Mouse (Mus musculus): Measurements from ENCODE around the gene Taok3. TPM values are rescaled to one million over a fixed set of nuclear protein-coding genes. Genes with fewer than 3 reads are reported as not detected.
"Not testable (repeated sequence)": the region's sequence is repeated elsewhere in the genome, so short reads cannot be mapped to it uniquely, and the experiment has no call there.

Gene Taok3
- polyA plus RNA-seq, 1 experiment from 2014 or later: 22.0 TPM

GRCm38 (mm10) chr5:117293776-117294175, 173.8 kb downstream of the Taok3 start:
- not testable (repeated sequence) for H3K9ac ChIP-seq (replicated peaks; ENCODE audit: low read depth, low read length); H3K4me3 ChIP-seq (ENCODE audit: low read depth, low read length); H3K27ac ChIP-seq (ENCODE audit: low read length); H3K4me2 ChIP-seq (replicated peaks; ENCODE audit: low read depth, low read length); H3K4me1 ChIP-seq (ENCODE audit: control insufficient read depth, insufficient read depth, low read length); H3K9me3 ChIP-seq (ENCODE audit: control insufficient read depth, low read depth, low read length); H3K27me3 ChIP-seq (ENCODE audit: control insufficient read depth, insufficient read depth, low read length); ATAC-seq (ENCODE audit: insufficient number of reproducible peaks, insufficient read depth, low FRiP score, low read depth); H3K36me3 ChIP-seq (ENCODE audit: control insufficient read depth, insufficient read depth, low read length)
- 82% methylated on average over 3 of the region's 3 CpGs for WGBS

GRCm38 (mm10) chr5:117295011-117295410, 175.1 kb downstream of the Taok3 start:
- H3K4me3 ChIP-seq (ENCODE audit: low read depth, low read length): no peak overlapping the region
- no peak overlapping the region for H3K27ac ChIP-seq (ENCODE audit: low read length)
- no peaks in the 10 kb centered on the region for H3K4me1 ChIP-seq (ENCODE audit: control insufficient read depth, insufficient read depth, low read length)
- no peaks in the 10 kb centered on the region for H3K27me3 ChIP-seq (ENCODE audit: control insufficient read depth, insufficient read depth, low read length)
- no peak for ATAC-seq (ENCODE audit: insufficient number of reproducible peaks, insufficient read depth, low FRiP score, low read depth)
- WGBS: 87% methylated on average over 8 of the region's 8 CpGs
- H3K4me2 ChIP-seq (replicated peaks; ENCODE audit: low read depth, low read length): no peak overlapping the region
- H3K9ac ChIP-seq (replicated peaks; ENCODE audit: low read depth, low read length): no peak overlapping the region
- H3K9me3 ChIP-seq (ENCODE audit: control insufficient read depth, low read depth, low read length): no peaks in the 10 kb centered on the region
- H3K36me3 ChIP-seq (ENCODE audit: control insufficient read depth, insufficient read depth, low read length): no peaks in the 10 kb centered on the region

DNA sequence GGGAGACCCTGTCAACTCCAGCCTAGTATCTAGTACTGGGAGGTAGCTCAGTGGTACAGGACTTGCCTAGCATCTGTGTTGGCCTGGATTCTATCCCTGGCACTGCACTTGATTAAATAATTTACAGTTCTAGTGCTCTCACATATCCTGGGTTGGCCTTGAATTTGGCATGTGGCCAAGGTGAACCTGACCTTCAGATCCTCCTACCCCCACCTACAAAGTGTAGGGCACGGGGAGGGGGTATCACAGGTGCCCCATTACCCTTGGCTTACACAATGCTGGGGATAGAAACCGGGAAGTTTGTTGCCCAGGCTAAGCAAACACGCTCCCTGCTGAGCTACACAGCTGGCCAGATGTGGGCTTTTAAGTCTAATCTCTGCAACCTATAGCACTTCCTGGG, 183.0 kb downstream of the Taok3 start:
- H3K4me1 ChIP-seq (ENCODE audit: control insufficient read depth, insufficient read depth, low read length): no peaks in the 10 kb centered on the region
- WGBS: 44% methylated on average over 3 of the region's 3 CpGs
- peak; percentile 61; the same call in 1 of the 2 replicates for ATAC-seq (ENCODE audit: insufficient number of reproducible peaks, insufficient read depth, low FRiP score, low read depth)
- H3K9ac ChIP-seq (replicated peaks; ENCODE audit: low read depth, low read length): no peak overlapping the region
- H3K9me3 ChIP-seq (ENCODE audit: control insufficient read depth, low read depth, low read length): no peaks in the 10 kb centered on the region
- H3K27ac ChIP-seq (ENCODE audit: low read length): no peak overlapping the region
- no peaks in the 10 kb centered on the region for H3K27me3 ChIP-seq (ENCODE audit: control insufficient read depth, insufficient read depth, low read length)
- no peak overlapping the region for H3K4me2 ChIP-seq (replicated peaks; ENCODE audit: low read depth, low read length)
- no peak overlapping the region for H3K4me3 ChIP-seq (ENCODE audit: low read depth, low read length)
- H3K36me3 ChIP-seq (ENCODE audit: control insufficient read depth, insufficient read depth, low read length): no peaks in the 10 kb centered on the region

DNA sequence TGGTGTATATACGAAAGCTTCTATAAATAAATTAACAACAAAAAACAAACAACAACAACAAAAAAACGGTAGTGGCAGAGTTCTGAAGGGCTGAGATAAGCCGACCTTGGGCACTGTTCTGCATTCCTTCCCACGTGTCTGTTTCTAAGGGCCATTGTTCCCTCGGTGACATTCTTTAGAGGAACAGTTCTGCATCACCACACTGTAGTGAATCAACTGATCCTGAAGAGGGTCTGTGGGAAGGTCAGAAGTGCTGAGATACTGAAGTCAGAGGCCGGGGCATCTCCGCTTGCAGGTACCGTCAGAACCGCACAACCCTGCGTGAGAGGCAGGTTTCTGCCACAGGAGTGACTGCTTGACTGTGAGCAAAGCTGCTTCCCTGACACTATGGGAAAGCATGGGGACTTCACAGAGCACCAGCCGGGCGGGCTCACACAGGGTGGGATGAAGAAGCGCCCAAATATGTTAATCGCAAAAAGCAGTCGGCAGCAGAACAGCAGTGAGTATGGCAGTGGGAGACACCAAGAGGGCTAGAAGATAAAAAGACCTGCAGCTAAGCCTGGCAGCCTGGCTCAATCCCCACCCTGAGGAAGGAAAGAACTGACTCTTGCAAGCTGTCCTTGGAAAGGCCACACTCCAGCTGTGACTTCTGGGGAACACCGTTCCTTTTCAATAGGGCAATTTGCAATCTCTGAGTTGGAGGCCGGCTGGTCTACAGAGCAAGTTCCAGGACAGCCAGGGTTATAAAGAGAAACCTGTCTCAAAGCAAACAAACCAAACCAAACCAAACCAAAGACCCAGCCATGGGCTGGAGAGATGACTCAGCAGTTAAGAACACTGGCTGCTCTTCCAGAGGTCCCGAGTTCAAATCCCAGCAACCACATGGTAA, 184.0 kb downstream of the Taok3 start:
- 55% methylated on average over 18 of the region's 18 CpGs for WGBS
- H3K4me2 ChIP-seq (replicated peaks; ENCODE audit: low read depth, low read length): no peak overlapping the region
- H3K9ac ChIP-seq (replicated peaks; ENCODE audit: low read depth, low read length): no peak overlapping the region
- H3K4me3 ChIP-seq (ENCODE audit: low read depth, low read length): no peak overlapping the region
- H3K27me3 ChIP-seq (ENCODE audit: control insufficient read depth, insufficient read depth, low read length): no peaks in the 10 kb centered on the region
- no peaks in the 10 kb centered on the region for H3K36me3 ChIP-seq (ENCODE audit: control insufficient read depth, insufficient read depth, low read length)
- no peaks in the 10 kb centered on the region for H3K9me3 ChIP-seq (ENCODE audit: control insufficient read depth, low read depth, low read length)
- H3K27ac ChIP-seq (ENCODE audit: low read length): no peak overlapping the region
- ATAC-seq (ENCODE audit: insufficient number of reproducible peaks, insufficient read depth, low FRiP score, low read depth): no peak
- H3K4me1 ChIP-seq (ENCODE audit: control insufficient read depth, insufficient read depth, low read length): no peaks in the 10 kb centered on the region

- WGBS: 69% methylated on average over 7 of the region's 7 CpGs
- no peaks in the 10 kb centered on the region for H3K27me3 ChIP-seq (ENCODE audit: control insufficient read depth, insufficient read depth, low read length)
- H3K4me1 ChIP-seq (ENCODE audit: control insufficient read depth, insufficient read depth, low read length): no peaks in the 10 kb centered on the region
- no peak overlapping the region for H3K27ac ChIP-seq (ENCODE audit: low read length)
- no peaks in the 10 kb centered on the region for H3K9me3 ChIP-seq (ENCODE audit: control insufficient read depth, low read depth, low read length)
- H3K4me3 ChIP-seq (ENCODE audit: low read depth, low read length): no peak overlapping the region
- no peak overlapping the region for H3K9ac ChIP-seq (replicated peaks; ENCODE audit: low read depth, low read length)
- no peak for ATAC-seq (ENCODE audit: insufficient number of reproducible peaks, insufficient read depth, low FRiP score, low read depth)
- no peak overlapping the region for H3K4me2 ChIP-seq (replicated peaks; ENCODE audit: low read depth, low read length)
- no peaks in the 10 kb centered on the region for H3K36me3 ChIP-seq (ENCODE audit: control insufficient read depth, insufficient read depth, low read length)
These were observed 185.0 kb downstream of the Taok3 start for GRCm38 (mm10) chr5:117304947-117305346.

DNA sequence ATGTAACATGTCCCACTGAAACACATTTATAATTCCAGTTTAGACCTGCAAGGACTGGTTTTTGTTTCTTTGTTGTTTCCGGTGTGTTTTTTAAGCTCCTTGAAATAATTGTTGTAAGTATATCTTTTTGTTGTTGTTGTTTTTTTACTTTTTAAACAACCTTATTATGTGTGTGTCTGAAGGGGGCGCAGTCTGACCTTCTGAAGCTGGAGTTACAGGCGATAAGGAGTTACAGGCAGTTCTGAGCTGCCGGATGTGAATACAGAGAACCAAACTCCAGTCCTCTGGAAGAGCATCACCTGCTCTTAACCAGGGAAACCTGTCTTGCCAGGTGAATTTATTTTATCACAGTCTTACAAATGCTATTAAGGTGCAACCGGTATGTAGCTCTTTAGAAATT, 185.8 kb downstream of the Taok3 start:
- no peak overlapping the region for H3K4me2 ChIP-seq (replicated peaks; ENCODE audit: low read depth, low read length)
- H3K36me3 ChIP-seq (ENCODE audit: control insufficient read depth, insufficient read depth, low read length): no peaks in the 10 kb centered on the region
- H3K4me1 ChIP-seq (ENCODE audit: control insufficient read depth, insufficient read depth, low read length): no peaks in the 10 kb centered on the region
- no peaks in the 10 kb centered on the region for H3K27me3 ChIP-seq (ENCODE audit: control insufficient read depth, insufficient read depth, low read length)
- no peak overlapping the region for H3K9ac ChIP-seq (replicated peaks; ENCODE audit: low read depth, low read length)
- WGBS: 85% methylated on average over 5 of the region's 5 CpGs
- H3K9me3 ChIP-seq (ENCODE audit: control insufficient read depth, low read depth, low read length): no peaks in the 10 kb centered on the region
- H3K27ac ChIP-seq (ENCODE audit: low read length): no peak overlapping the region
- no peak overlapping the region for H3K4me3 ChIP-seq (ENCODE audit: low read depth, low read length)
- ATAC-seq (ENCODE audit: insufficient number of reproducible peaks, insufficient read depth, low FRiP score, low read depth): no peak

DNA sequence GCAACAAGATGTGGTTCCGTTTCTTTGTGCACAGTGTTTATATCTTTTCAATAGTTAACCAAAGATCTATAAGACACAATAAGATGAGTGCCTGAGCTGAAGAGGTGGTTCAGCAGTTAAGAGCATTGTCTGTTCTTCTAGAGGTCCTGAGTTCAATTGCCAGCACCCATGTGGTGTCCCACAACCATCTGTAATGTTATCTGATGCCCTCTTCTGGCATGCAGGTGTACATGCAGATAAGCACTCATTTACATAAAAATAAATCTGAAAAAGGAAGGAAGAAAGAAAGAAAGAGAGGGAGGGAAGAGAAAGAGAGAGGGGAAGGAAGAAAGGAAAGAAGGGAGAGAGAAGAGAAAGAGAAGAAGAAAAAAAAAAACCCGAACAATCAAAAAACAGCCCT, 186.9 kb downstream of the Taok3 start:
- no peaks in the 10 kb centered on the region for H3K27me3 ChIP-seq (ENCODE audit: control insufficient read depth, insufficient read depth, low read length)
- H3K36me3 ChIP-seq (ENCODE audit: control insufficient read depth, insufficient read depth, low read length): no peaks in the 10 kb centered on the region
- no peaks in the 10 kb centered on the region for H3K9me3 ChIP-seq (ENCODE audit: control insufficient read depth, low read depth, low read length)
- H3K4me1 ChIP-seq (ENCODE audit: control insufficient read depth, insufficient read depth, low read length): no peaks in the 10 kb centered on the region
- no peak overlapping the region for H3K27ac ChIP-seq (ENCODE audit: low read length)
- no peak for ATAC-seq (ENCODE audit: insufficient number of reproducible peaks, insufficient read depth, low FRiP score, low read depth)
- H3K9ac ChIP-seq (replicated peaks; ENCODE audit: low read depth, low read length): no peak overlapping the region
- H3K4me3 ChIP-seq (ENCODE audit: low read depth, low read length): no peak overlapping the region
- H3K4me2 ChIP-seq (replicated peaks; ENCODE audit: low read depth, low read length): no peak overlapping the region
- 91% methylated on average over 2 of the region's 2 CpGs for WGBS

- Histone ChIP-seq H3K27ac (ENCODE audit: low read length) (no peak overlapping the region), H3K9ac (replicated peaks; ENCODE audit: low read depth, low read length) (no peak overlapping the region), H3K9me3 (ENCODE audit: control insufficient read depth, low read depth, low read length) (no peaks in the 10 kb centered on the region), H3K36me3 (ENCODE audit: control insufficient read depth, insufficient read depth, low read length) (no peaks in the 10 kb centered on the region), H3K27me3 (ENCODE audit: control insufficient read depth, insufficient read depth, low read length) (no peaks in the 10 kb centered on the region), H3K4me2 (replicated peaks; ENCODE audit: low read depth, low read length) (no peak overlapping the region), H3K4me1 (ENCODE audit: control insufficient read depth, insufficient read depth, low read length) (no peaks in the 10 kb centered on the region), H3K4me3 (ENCODE audit: low read depth, low read length) (no peak overlapping the region)
- no peak for ATAC-seq (ENCODE audit: insufficient number of reproducible peaks, insufficient read depth, low FRiP score, low read depth)
- 36% methylated on average over 11 of the region's 11 CpGs for WGBS
These were observed 187.8 kb downstream of the Taok3 start for GRCm38 (mm10) chr5:117307699-117308098.
